Mouse (Mus musculus) kidney, adult 2 months (tissue): ENCODE measurements around the gene Atg13.

Experiments used
- CTCF ChIP-seq: fragments of 200-500 bp; conservative IDR thresholded peaks from 2 replicates; pipeline ENCODE4 v1.5.1; 2011; ENCODE audit warnings: low read depth, mild to moderate bottlenecking, control low read depth, low read length, moderate library complexity, mixed read lengths; ENCODE audit not compliant: insufficient read depth, insufficient read length
- POLR2A ChIP-seq: fragments of 200-500 bp; IDR thresholded peaks from one replicate; pipeline ENCODE4 v1.6.1; 2011; ENCODE audit warnings: low read depth, low read length, control low read depth

DNA sequence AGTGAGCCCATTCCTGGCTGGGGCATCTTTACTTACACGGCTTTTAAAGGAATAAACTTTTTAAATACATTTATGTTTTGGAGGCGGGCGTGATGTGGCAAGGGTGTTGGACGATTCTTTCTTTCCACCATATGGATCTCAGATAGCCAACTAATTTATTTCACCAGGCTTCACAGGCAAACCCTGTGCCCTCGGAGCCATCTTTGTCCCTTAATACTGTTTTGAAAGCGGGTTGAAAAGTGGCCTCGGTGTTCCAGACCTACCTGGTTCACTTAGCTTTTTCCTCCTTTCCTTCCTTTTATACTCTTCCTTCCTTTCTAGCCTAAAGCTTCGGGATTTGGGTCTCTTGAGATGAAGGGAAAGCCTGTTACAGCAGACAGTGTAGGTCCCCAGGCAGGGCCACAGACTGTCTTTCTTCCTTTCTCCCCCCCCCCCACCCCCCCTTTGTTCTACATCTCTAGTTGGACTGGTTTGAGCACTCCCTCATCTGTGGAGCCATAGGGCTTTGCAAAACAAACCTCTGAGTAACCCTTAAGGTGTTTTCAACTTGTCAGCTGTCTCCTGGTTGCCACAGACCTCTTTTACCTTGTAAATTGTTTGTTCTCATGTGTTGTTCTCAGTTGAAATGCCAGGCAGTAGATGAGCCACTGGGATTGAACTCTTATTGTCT is 1.0 kb upstream of the Atg13 start:
- TF ChIP-seq POLR2A (no peak), CTCF (no peak)
